Mouse (Mus musculus): ENCODE data around the gene Fam76b. TPM values are rescaled to one million over a fixed set of nuclear protein-coding genes. Genes with fewer than 3 reads are reported as not detected.
A peak's percentile ranks its signal among the peaks of the same experiment; 100 is the strongest.

The Fam76b gene
- polyA plus RNA-seq, 1 experiment from 2014 or later = 24.4 TPM

- Histone ChIP-seq H3K4me3 (no peak overlapping the region), H3K27me3 (ENCODE audit: low read depth, poor library complexity, severe bottlenecking) (no peaks in the 10 kb centered on the region), H3K4me1 (no peaks in the 10 kb centered on the region), H3K36me3 (no peaks in the 10 kb centered on the region), H3K27ac (no peak overlapping the region), H3K9me3 (replicated peaks) (no peaks in the 10 kb centered on the region)
- WGBS = 52% methylated on average over 1 of the region's 1 CpGs
- DNase-seq (ENCODE audit: low spot score) = no peak
These were observed 53.2 kb downstream of the Fam76b start for GRCm38 (mm10) chr9:13880761-13881160.

GRCm38 (mm10) chr9:13882478-13882877 is 55.0 kb downstream of the Fam76b start:
- Histone ChIP-seq H3K9me3 (replicated peaks) (no peaks in the 10 kb centered on the region), H3K27me3 (ENCODE audit: low read depth, poor library complexity, severe bottlenecking) (no peaks in the 10 kb centered on the region), H3K4me1 (no peaks in the 10 kb centered on the region), H3K36me3 (no peaks in the 10 kb centered on the region), H3K27ac (no peak overlapping the region), H3K4me3 (no peak overlapping the region)
- WGBS = 9% methylated on average over 2 of the region's 2 CpGs
- no peak for DNase-seq (ENCODE audit: low spot score)

GRCm38 (mm10) chr9:13888981-13889380 is 61.5 kb downstream of the Fam76b start:
- peak overlapping the region; percentile 56; the same call in 1 of the 2 replicates for H3K27ac ChIP-seq
- H3K9me3 ChIP-seq (replicated peaks) = peaks cover 4% of the 10 kb centered on the region; the same call in 1 of the 2 replicates
- no peaks in the 10 kb centered on the region for H3K36me3 ChIP-seq
- 83% methylated on average over 5 of the region's 5 CpGs for WGBS
- DNase-seq (ENCODE audit: low spot score) = no peak
- H3K4me1 ChIP-seq = peaks cover 12% of the 10 kb centered on the region; the same call in 1 of the 2 replicates
- H3K27me3 ChIP-seq (ENCODE audit: low read depth, poor library complexity, severe bottlenecking) = no peaks in the 10 kb centered on the region
- no peak overlapping the region for H3K4me3 ChIP-seq

GRCm38 (mm10) chr9:13889657-13890056 is 62.1 kb downstream of the Fam76b start:
- Histone ChIP-seq H3K4me3 (no peak overlapping the region), H3K4me1 (peaks cover 14% of the 10 kb centered on the region; the same call in 1 of the 2 replicates), H3K27me3 (ENCODE audit: low read depth, poor library complexity, severe bottlenecking) (no peaks in the 10 kb centered on the region), H3K36me3 (no peaks in the 10 kb centered on the region), H3K9me3 (replicated peaks) (peaks cover 4% of the 10 kb centered on the region; the same call in 1 of the 2 replicates), H3K27ac (peak overlapping the region; percentile 56)
- 15% methylated on average over 9 of the region's 9 CpGs for WGBS
- DNase-seq (ENCODE audit: low spot score) = peak; percentile 88

GRCm38 (mm10) chr9:13890171-13890570 is 62.7 kb downstream of the Fam76b start:
- H3K36me3 ChIP-seq = no peaks in the 10 kb centered on the region
- no peaks in the 10 kb centered on the region for H3K27me3 ChIP-seq (ENCODE audit: low read depth, poor library complexity, severe bottlenecking)
- WGBS = 63% methylated on average over 5 of the region's 5 CpGs
- peaks cover 4% of the 10 kb centered on the region; the same call in 1 of the 2 replicates for H3K9me3 ChIP-seq (replicated peaks)
- H3K4me1 ChIP-seq = peaks cover 14% of the 10 kb centered on the region; the same call in 1 of the 2 replicates
- DNase-seq (ENCODE audit: low spot score) = no peak
- H3K4me3 ChIP-seq = no peak overlapping the region
- 0 out of 2 replicates have a peak overlapping the region, but pooled peaks have one; percentile 56 for H3K27ac ChIP-seq

- Histone ChIP-seq H3K4me1 (peaks cover 14% of the 10 kb centered on the region; the same call in 1 of the 2 replicates), H3K9me3 (replicated peaks) (peaks cover 4% of the 10 kb centered on the region; the same call in 1 of the 2 replicates), H3K27ac (no peak overlapping the region), H3K36me3 (no peaks in the 10 kb centered on the region), H3K4me3 (no peak overlapping the region), H3K27me3 (ENCODE audit: low read depth, poor library complexity, severe bottlenecking) (no peaks in the 10 kb centered on the region)
- whole genome bisulfite sequencing = 95% methylated on average over 6 of the region's 6 CpGs
- no peak for DNase-seq (ENCODE audit: low spot score)
These were observed 64.4 kb downstream of the Fam76b start for GRCm38 (mm10) chr9:13891888-13892287.

GRCm38 (mm10) chr9:13893044-13893443 is 65.5 kb downstream of the Fam76b start:
- Histone ChIP-seq H3K27ac (peak overlapping the region; percentile 57; the same call in 1 of the 2 replicates), H3K4me1 (peaks cover 14% of the 10 kb centered on the region; the same call in 1 of the 2 replicates), H3K4me3 (no peak overlapping the region), H3K36me3 (no peaks in the 10 kb centered on the region), H3K27me3 (ENCODE audit: low read depth, poor library complexity, severe bottlenecking) (no peaks in the 10 kb centered on the region), H3K9me3 (replicated peaks) (peaks cover 4% of the 10 kb centered on the region; the same call in 1 of the 2 replicates)
- DNase-seq (ENCODE audit: low spot score) = no peak
- 35% methylated on average over 4 of the region's 4 CpGs for WGBS

- H3K4me3 ChIP-seq = no peak overlapping the region
- 70% methylated on average over 8 of the region's 8 CpGs for WGBS
- DNase-seq (ENCODE audit: low spot score) = no peak
- no peaks in the 10 kb centered on the region for H3K36me3 ChIP-seq
- no peaks in the 10 kb centered on the region for H3K27me3 ChIP-seq (ENCODE audit: low read depth, poor library complexity, severe bottlenecking)
- peaks cover 14% of the 10 kb centered on the region; the same call in 1 of the 2 replicates for H3K4me1 ChIP-seq
- H3K27ac ChIP-seq = no peak overlapping the region
- H3K9me3 ChIP-seq (replicated peaks) = peaks cover 4% of the 10 kb centered on the region; the same call in 1 of the 2 replicates
These were observed 67.0 kb downstream of the Fam76b start for GRCm38 (mm10) chr9:13894491-13894890.

GRCm38 (mm10) chr9:13894936-13895335 is 67.4 kb downstream of the Fam76b start:
- Histone ChIP-seq H3K36me3 (no peaks in the 10 kb centered on the region), H3K4me3 (no peak overlapping the region), H3K27me3 (ENCODE audit: low read depth, poor library complexity, severe bottlenecking) (no peaks in the 10 kb centered on the region), H3K27ac (no peak overlapping the region), H3K4me1 (peaks cover 14% of the 10 kb centered on the region; the same call in 1 of the 2 replicates), H3K9me3 (replicated peaks) (peaks cover 4% of the 10 kb centered on the region; the same call in 1 of the 2 replicates)
- DNase-seq (ENCODE audit: low spot score) = no peak
- WGBS = 93% methylated on average over 7 of the region's 7 CpGs

- Histone ChIP-seq H3K27me3 (ENCODE audit: low read depth, poor library complexity, severe bottlenecking) (no peaks in the 10 kb centered on the region), H3K4me3 (no peak overlapping the region), H3K9me3 (replicated peaks) (peaks cover 4% of the 10 kb centered on the region; the same call in 1 of the 2 replicates), H3K36me3 (no peaks in the 10 kb centered on the region), H3K27ac (no peak overlapping the region), H3K4me1 (peaks cover 14% of the 10 kb centered on the region; the same call in 1 of the 2 replicates)
- no peak for DNase-seq (ENCODE audit: low spot score)
- 90% methylated on average over 6 of the region's 6 CpGs for WGBS
These were observed 68.5 kb downstream of the Fam76b start for GRCm38 (mm10) chr9:13896055-13896454.

GRCm38 (mm10) chr9:13898510-13899305 is 71.2 kb downstream of the Fam76b start:
- Histone ChIP-seq H3K9me3 (replicated peaks) (no peaks in the 10 kb centered on the region), H3K36me3 (no peaks in the 10 kb centered on the region), H3K27me3 (ENCODE audit: low read depth, poor library complexity, severe bottlenecking) (no peaks in the 10 kb centered on the region), H3K4me1 (peaks cover 4% of the 10 kb centered on the region; the same call in 1 of the 2 replicates), H3K4me3 (no peak overlapping the region), H3K27ac (no peak overlapping the region)
- WGBS = 86% methylated on average over 19 of the region's 19 CpGs
- DNase-seq (ENCODE audit: low spot score) = no peak

- Histone ChIP-seq H3K4me1 (no peaks in the 10 kb centered on the region), H3K9me3 (replicated peaks) (no peaks in the 10 kb centered on the region), H3K36me3 (no peaks in the 10 kb centered on the region), H3K4me3 (no peak overlapping the region), H3K27me3 (ENCODE audit: low read depth, poor library complexity, severe bottlenecking) (no peaks in the 10 kb centered on the region), H3K27ac (no peak overlapping the region)
- 97% methylated on average over 3 of the region's 3 CpGs for WGBS
- DNase-seq (ENCODE audit: low spot score) = no peak
These were observed 74.5 kb downstream of the Fam76b start for GRCm38 (mm10) chr9:13902030-13902429.

GRCm38 (mm10) chr9:13904091-13904779 is 76.7 kb downstream of the Fam76b start:
- Histone ChIP-seq H3K27me3 (ENCODE audit: low read depth, poor library complexity, severe bottlenecking) (no peaks in the 10 kb centered on the region), H3K9me3 (replicated peaks) (no peaks in the 10 kb centered on the region), H3K4me3 (no peak overlapping the region), H3K4me1 (no peaks in the 10 kb centered on the region), H3K36me3 (no peaks in the 10 kb centered on the region), H3K27ac (no peak overlapping the region)
- WGBS = 94% methylated on average over 5 of the region's 5 CpGs
- no peak for DNase-seq (ENCODE audit: low spot score)

Measured in limb, embryonic 10.5 days (tissue).